Mouse (Mus musculus) gastrocnemius, postnatal 10 days (tissue): ENCODE data around the gene Hmox1. TPM values are rescaled to one million over a fixed set of nuclear protein-coding genes. Genes with fewer than 3 reads are reported as not detected.

Experiments used
- total RNA-seq, 2 experiments: library from RNA; stranded (reverse); gene quantifications; 2 replicates each; pipeline ENCODE4 v1.2.3; 2021

Gene Hmox1
- total RNA-seq, 2 experiments from 2014 or later: 14.8 to 24.3 TPM

Other genes with a start within 250 kb of the Hmox1 start
- not detected for gene Isx, start 220.4 kb upstream of the Hmox1 start, total RNA-seq
- gene Hmgxb4, start 100.3 kb upstream of the Hmox1 start, total RNA-seq: 10 to 100 TPM; 11.8 to 17.3 TPM
- 10 to 100 TPM; 43.2 to 47.1 TPM for gene Tom1, start 59.9 kb upstream of the Hmox1 start, total RNA-seq
- 10 to 100 TPM; 11.9 to 15.5 TPM for gene Mcm5, start 15.9 kb downstream of the Hmox1 start, total RNA-seq
- gene Rasd2, start 120.3 kb downstream of the Hmox1 start, total RNA-seq: 1 to 10 TPM; 1.4 TPM